Mouse (Mus musculus): Measurements from ENCODE around the gene Cmas. TPM values are rescaled to one million over a fixed set of nuclear protein-coding genes. Genes with fewer than 3 reads are reported as not detected.

Cmas gene
- total RNA-seq (2015; ENCODE audit: low replicate concordance) (226 TPM in 2 replicates), total RNA-seq (2017; ENCODE audit: low replicate concordance) (141 and 188 TPM in 2 replicates)

- peak; percentile 90 for ATAC-seq (replicated peaks; ENCODE audit: low FRiP score, poor library complexity, severe bottlenecking)
These were observed at the start of gene Cmas for GRCm38 (mm10) chr6:142756507-142757333. Cmas (plus strand) TSS chr6:142756686.

- ATAC-seq (replicated peaks; ENCODE audit: low FRiP score, poor library complexity, severe bottlenecking): no peak
These were observed 49.8 kb upstream of the Cmas start for GRCm38 (mm10) chr6:142706688-142707087.

GRCm38 (mm10) chr6:142708369-142708768 is 48.1 kb upstream of the Cmas start:
- ATAC-seq (replicated peaks; ENCODE audit: low FRiP score, poor library complexity, severe bottlenecking): no peak

- ATAC-seq (replicated peaks; ENCODE audit: low FRiP score, poor library complexity, severe bottlenecking): no peak
These were observed 45.8 kb upstream of the Cmas start for GRCm38 (mm10) chr6:142710690-142711089.

- ATAC-seq (replicated peaks; ENCODE audit: low FRiP score, poor library complexity, severe bottlenecking): no peak
These were observed 45.4 kb upstream of the Cmas start for GRCm38 (mm10) chr6:142711106-142711505.

- no peak for ATAC-seq (replicated peaks; ENCODE audit: low FRiP score, poor library complexity, severe bottlenecking)
These were observed 41.5 kb upstream of the Cmas start for GRCm38 (mm10) chr6:142715026-142715425.

GRCm38 (mm10) chr6:142717186-142717585 is 39.3 kb upstream of the Cmas start:
- no peak for ATAC-seq (replicated peaks; ENCODE audit: low FRiP score, poor library complexity, severe bottlenecking)

GRCm38 (mm10) chr6:142718167-142718566 is 38.3 kb upstream of the Cmas start:
- no peak for ATAC-seq (replicated peaks; ENCODE audit: low FRiP score, poor library complexity, severe bottlenecking)

- no peak for ATAC-seq (replicated peaks; ENCODE audit: low FRiP score, poor library complexity, severe bottlenecking)
These were observed 35.8 kb upstream of the Cmas start for GRCm38 (mm10) chr6:142720641-142721040.

GRCm38 (mm10) chr6:142721731-142722130 is 34.8 kb upstream of the Cmas start:
- ATAC-seq (replicated peaks; ENCODE audit: low FRiP score, poor library complexity, severe bottlenecking): no peak

- no peak for ATAC-seq (replicated peaks; ENCODE audit: low FRiP score, poor library complexity, severe bottlenecking)
These were observed 30.5 kb upstream of the Cmas start for GRCm38 (mm10) chr6:142726032-142726431.

- no peak for ATAC-seq (replicated peaks; ENCODE audit: low FRiP score, poor library complexity, severe bottlenecking)
These were observed 23.8 kb upstream of the Cmas start for GRCm38 (mm10) chr6:142732567-142733290.

- ATAC-seq (replicated peaks; ENCODE audit: low FRiP score, poor library complexity, severe bottlenecking): no peak
These were observed 21.0 kb upstream of the Cmas start for GRCm38 (mm10) chr6:142735302-142736005.

- no peak for ATAC-seq (replicated peaks; ENCODE audit: low FRiP score, poor library complexity, severe bottlenecking)
These were observed 18.3 kb upstream of the Cmas start for GRCm38 (mm10) chr6:142738225-142738624.

- ATAC-seq (replicated peaks; ENCODE audit: low FRiP score, poor library complexity, severe bottlenecking): no peak
These were observed 17.8 kb upstream of the Cmas start for GRCm38 (mm10) chr6:142738637-142739036.

GRCm38 (mm10) chr6:142741763-142742162 is 14.7 kb upstream of the Cmas start:
- no peak for ATAC-seq (replicated peaks; ENCODE audit: low FRiP score, poor library complexity, severe bottlenecking)

- no peak for ATAC-seq (replicated peaks; ENCODE audit: low FRiP score, poor library complexity, severe bottlenecking)
These were observed 13.3 kb upstream of the Cmas start for GRCm38 (mm10) chr6:142743193-142743592.

GRCm38 (mm10) chr6:142745484-142745883 is 11.0 kb upstream of the Cmas start:
- ATAC-seq (replicated peaks; ENCODE audit: low FRiP score, poor library complexity, severe bottlenecking): no peak

- no peak for ATAC-seq (replicated peaks; ENCODE audit: low FRiP score, poor library complexity, severe bottlenecking)
These were observed 9.7 kb upstream of the Cmas start for GRCm38 (mm10) chr6:142746765-142747164.

GRCm38 (mm10) chr6:142747165-142747564 is 9.3 kb upstream of the Cmas start:
- no peak for ATAC-seq (replicated peaks; ENCODE audit: low FRiP score, poor library complexity, severe bottlenecking)

Data from erythroid progenitor cell, adult 5-6 weeks (primary cell).